Mouse (Mus musculus) embryonic facial prominence, embryonic 10.5 days (tissue): ENCODE measurements at regions not wholly inside any gene's neighbourhood (a gene's known extent, or its start where the extent isn't known, plus 50 kb on each side); places are given as distances from the start of the nearest gene placed in this dataset.
"Not testable (repeated sequence)": the region's sequence is repeated elsewhere in the genome, so short reads cannot be mapped to it uniquely, and the experiment has no call there.

Source experiments
- DNase-seq: peaks from one replicate; pipeline ENCODE4 v3.0.0-alpha.2; 2017; ENCODE audit warnings: low spot score
- H3K27ac ChIP-seq: fragments of 300-500 bp; sonication (generic); replicated peaks from 2 replicates; pipeline ENCODE4 v1.5.1; 2016; ENCODE audit warnings: mild to moderate bottlenecking
- H3K27me3 ChIP-seq: fragments of 300-500 bp; sonication (generic); replicated peaks from 2 replicates; pipeline ENCODE4 v1.6.1; 2016; ENCODE audit warnings: low read depth, mild to moderate bottlenecking; ENCODE audit not compliant: poor library complexity, severe bottlenecking
- H3K36me3 ChIP-seq: fragments of 300-500 bp; sonication (generic); replicated peaks from 2 replicates; pipeline ENCODE4 v1.6.1; 2016; ENCODE audit warnings: mild to moderate bottlenecking, moderate library complexity
- H3K4me1 ChIP-seq: fragments of 300-500 bp; sonication (generic); 2 replicates; pipeline ENCODE4 v1.6.1; 2016
- H3K4me3 ChIP-seq: fragments of 300-500 bp; sonication (generic); 2 replicates; pipeline ENCODE4 v1.5.1; 2016; ENCODE audit warnings: mild to moderate bottlenecking, moderate library complexity
- H3K9me3 ChIP-seq: fragments of 300-500 bp; sonication (generic); 2 replicates; pipeline ENCODE4 v1.6.1; 2016; ENCODE audit warnings: mild to moderate bottlenecking
- WGBS: fragments of 180-500 bp; shearing (Covaris S2); methylation state at CpG from one replicate; pipeline ENCODE4 v1.1.7; 2016; 5-methylcytosine and 5-hydroxymethylcytosine counted together

DNA sequence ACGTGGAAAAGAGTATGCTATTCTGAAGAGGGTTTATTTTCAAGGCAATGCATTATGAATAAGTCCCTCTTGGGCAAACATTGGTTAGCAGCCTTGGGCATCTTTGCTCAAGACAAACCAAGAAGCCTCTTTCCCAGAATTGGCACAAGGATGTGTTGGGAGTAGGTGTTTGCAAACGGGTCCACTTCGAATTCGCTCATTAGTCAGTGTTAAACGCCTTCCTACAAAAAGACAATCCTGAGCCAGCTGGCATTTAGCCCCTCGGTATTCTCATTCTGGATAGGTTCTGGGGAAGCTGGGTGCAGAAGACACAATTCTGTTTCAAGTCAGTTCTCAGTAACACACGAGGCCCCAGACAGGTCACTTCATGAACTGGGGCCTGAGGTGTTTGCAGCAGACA, 87.7 kb upstream of the Gmds start:
- no peak for DNase-seq
- H3K27me3 ChIP-seq: no peaks in the 10 kb centered on the region
- H3K4me1 ChIP-seq: peaks cover 3% of the 10 kb centered on the region; the same call in 1 of the 2 replicates
- H3K4me3 ChIP-seq: no peak overlapping the region
- WGBS: 87% methylated on average over 7 of the region's 7 CpGs
- H3K36me3 ChIP-seq: no peaks in the 10 kb centered on the region
- H3K27ac ChIP-seq: no peak overlapping the region
- no peaks in the 10 kb centered on the region for H3K9me3 ChIP-seq

DNA sequence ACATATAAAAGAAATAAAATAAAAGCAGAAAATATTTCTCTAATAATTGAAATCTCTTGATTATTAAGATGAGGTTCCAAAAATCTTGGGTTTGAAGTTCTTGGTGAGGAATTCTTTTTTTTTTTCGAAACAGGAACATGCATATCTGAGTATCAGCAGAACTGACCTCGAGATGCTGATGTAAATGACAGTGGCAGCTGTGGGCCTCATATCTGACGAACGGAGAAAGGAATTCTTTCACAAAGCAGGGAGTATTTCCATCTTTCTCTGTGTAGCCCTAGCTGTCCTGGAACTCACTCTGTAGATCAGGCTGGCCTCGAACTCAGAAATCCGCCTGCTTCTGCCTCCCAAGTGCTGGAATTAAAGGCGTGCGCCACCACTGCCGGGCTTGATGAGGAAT, 86.0 kb upstream of the Gmds start:
- H3K4me1 ChIP-seq, H3K27ac ChIP-seq, DNase-seq, H3K27me3 ChIP-seq, H3K4me3 ChIP-seq, H3K9me3 ChIP-seq, H3K36me3 ChIP-seq: not testable (repeated sequence)
- WGBS: 90% methylated on average over 9 of the region's 9 CpGs

GRCm38 (mm10) chr13:32422485-32422884, 83.9 kb upstream of the Gmds start:
- Histone ChIP-seq H3K27ac (no peak overlapping the region), H3K9me3 (no peaks in the 10 kb centered on the region), H3K36me3 (no peaks in the 10 kb centered on the region), H3K27me3 (no peaks in the 10 kb centered on the region), H3K4me3 (no peak overlapping the region), H3K4me1 (no peaks in the 10 kb centered on the region)
- no peak for DNase-seq
- 73% methylated on average over 2 of the region's 2 CpGs for WGBS

DNA sequence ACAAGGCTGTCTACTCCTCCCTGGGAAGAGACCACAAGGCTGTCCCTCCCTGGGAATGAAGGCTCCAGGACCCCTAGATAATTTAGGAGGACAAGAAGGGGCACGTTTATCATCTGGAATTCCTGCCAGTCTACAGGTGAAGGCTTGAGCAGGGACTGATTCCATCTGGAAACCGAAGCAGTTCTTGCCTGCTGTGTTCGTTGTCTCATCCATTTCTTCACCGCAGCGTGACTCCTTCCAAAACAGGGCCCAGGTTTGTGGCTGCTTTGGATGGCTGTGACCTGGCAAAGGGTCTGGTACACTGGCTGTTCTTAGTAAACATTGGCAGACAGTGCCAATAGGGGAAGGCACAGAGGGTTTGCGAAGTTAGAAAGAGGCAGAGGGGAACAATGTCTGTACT, 80.8 kb upstream of the Gmds start:
- H3K36me3 ChIP-seq: no peaks in the 10 kb centered on the region
- WGBS: 84% methylated on average over 6 of the region's 6 CpGs
- H3K27ac ChIP-seq: no peak overlapping the region
- H3K4me1 ChIP-seq: no peaks in the 10 kb centered on the region
- no peak for DNase-seq
- no peak overlapping the region for H3K4me3 ChIP-seq
- no peaks in the 10 kb centered on the region for H3K9me3 ChIP-seq
- no peaks in the 10 kb centered on the region for H3K27me3 ChIP-seq

GRCm38 (mm10) chr13:32418655-32419054, 80.1 kb upstream of the Gmds start:
- H3K9me3 ChIP-seq: no peaks in the 10 kb centered on the region
- 86% methylated on average over 2 of the region's 2 CpGs for WGBS
- no peak overlapping the region for H3K4me3 ChIP-seq
- H3K36me3 ChIP-seq: no peaks in the 10 kb centered on the region
- no peak overlapping the region for H3K27ac ChIP-seq
- no peaks in the 10 kb centered on the region for H3K4me1 ChIP-seq
- DNase-seq: no peak
- no peaks in the 10 kb centered on the region for H3K27me3 ChIP-seq

- no peaks in the 10 kb centered on the region for H3K36me3 ChIP-seq
- H3K27ac ChIP-seq: no peak overlapping the region
- no peaks in the 10 kb centered on the region for H3K27me3 ChIP-seq
- no peaks in the 10 kb centered on the region for H3K4me1 ChIP-seq
- no peak overlapping the region for H3K4me3 ChIP-seq
- H3K9me3 ChIP-seq: no peaks in the 10 kb centered on the region
- no peak for DNase-seq
These were observed 79.4 kb upstream of the Gmds start for GRCm38 (mm10) chr13:32417907-32418306.

GRCm38 (mm10) chr13:32411287-32411935, 72.9 kb upstream of the Gmds start:
- WGBS: 51% methylated on average over 14 of the region's 14 CpGs
- H3K27me3 ChIP-seq: no peaks in the 10 kb centered on the region; the same call in 1 of the 2 replicates

DNA sequence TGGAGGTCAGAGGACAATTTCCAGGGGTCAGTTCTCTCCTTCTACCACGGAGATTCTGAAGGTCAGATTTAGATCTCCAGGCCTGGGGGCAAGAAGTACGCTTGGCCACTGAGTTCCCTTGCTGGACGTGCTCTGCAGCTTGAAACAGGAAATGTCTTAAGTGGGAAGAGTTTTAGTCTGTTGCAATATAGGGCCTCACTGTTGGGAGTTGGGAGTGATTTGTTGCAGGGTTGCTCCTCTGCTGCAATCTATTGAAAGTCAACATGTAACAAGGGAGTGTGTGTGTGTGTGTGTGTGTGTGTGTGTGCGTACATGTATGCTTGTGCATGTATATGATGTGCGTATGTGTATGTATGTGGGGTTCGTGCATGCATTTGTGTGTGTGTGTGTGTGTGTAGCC, 71.5 kb upstream of the Gmds start:
- Histone ChIP-seq H3K27me3 (no peaks in the 10 kb centered on the region; the same call in 1 of the 2 replicates), H3K27ac (no peak overlapping the region), H3K4me3 (no peak overlapping the region), H3K36me3 (no peaks in the 10 kb centered on the region), H3K9me3 (no peaks in the 10 kb centered on the region), H3K4me1 (peaks cover 5% of the 10 kb centered on the region; the same call in 1 of the 2 replicates)
- 59% methylated on average over 6 of the region's 6 CpGs for WGBS
- DNase-seq: no peak

More at GRCm38 (mm10) chr13:32411287-32411935, 72.9 kb upstream of the Gmds start:
- Histone ChIP-seq H3K4me1 (peaks cover 5% of the 10 kb centered on the region; the same call in 1 of the 2 replicates), H3K9me3 (no peaks in the 10 kb centered on the region), H3K36me3 (no peaks in the 10 kb centered on the region), H3K4me3 (no peak overlapping the region), H3K27ac (no peak overlapping the region)
- peak; percentile 71 for DNase-seq

- no peak for DNase-seq
- Histone ChIP-seq H3K4me3 (no peak overlapping the region), H3K4me1 (no peaks in the 10 kb centered on the region), H3K9me3 (no peaks in the 10 kb centered on the region), H3K36me3 (no peaks in the 10 kb centered on the region), H3K27me3 (no peaks in the 10 kb centered on the region), H3K27ac (no peak overlapping the region)
- WGBS: 64% methylated on average over 1 of the region's 1 CpGs
These were observed 60.1 kb upstream of the Gmds start for GRCm38 (mm10) chr13:32398616-32399015.
